Mouse (Mus musculus): ENCODE measurements around the gene Trcg1.

DNA sequence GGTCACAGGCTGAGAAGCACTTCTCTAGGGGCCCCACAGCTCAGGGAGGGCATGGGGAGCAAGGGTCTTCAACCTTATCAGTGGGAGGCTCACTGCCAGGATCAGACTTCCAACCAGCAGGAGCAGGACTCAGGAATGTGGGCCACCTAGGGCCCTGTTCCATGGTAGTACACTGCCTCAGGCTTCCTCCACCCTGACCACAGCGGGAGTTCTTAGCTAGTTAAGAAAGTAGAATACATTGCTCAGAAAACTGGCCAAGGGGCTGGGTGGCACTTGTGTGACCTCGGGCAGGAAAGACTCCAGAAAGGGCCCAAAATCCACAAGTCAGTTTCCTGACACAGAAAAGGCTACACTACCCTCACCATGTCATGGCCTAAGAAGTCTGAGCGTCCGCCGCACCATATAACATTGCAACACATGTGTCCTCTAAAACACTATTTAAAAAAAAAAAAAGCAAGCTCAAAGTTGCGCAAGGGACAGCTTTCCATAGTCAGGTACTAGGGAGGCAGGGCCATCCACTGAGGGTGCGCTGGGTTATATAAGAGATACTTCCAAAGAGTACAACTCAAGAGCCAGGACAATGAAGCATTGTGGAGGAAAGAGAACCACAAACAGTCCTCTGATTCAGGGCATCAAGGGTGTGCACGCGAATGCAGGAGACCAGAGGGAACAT lies 18.6 kb downstream of the Trcg1 start:
- TF ChIP-seq POLR2A (IDR thresholded peaks at IDR 0.05; ENCODE audit: borderline replicate concordance, insufficient read depth, low read length) = no peak
- no peak for TF ChIP-seq CTCF (IDR thresholded peaks at IDR 0.05; ENCODE audit: borderline replicate concordance, insufficient read depth, low read depth, low read length)

Data from cerebellum, adult 2 months (tissue).